Mouse (Mus musculus): ENCODE measurements at regions not wholly inside any gene's neighbourhood (a gene's known extent, or its start where the extent isn't known, plus 50 kb on each side); places are given as distances from the start of the nearest gene placed in this dataset.

DNA sequence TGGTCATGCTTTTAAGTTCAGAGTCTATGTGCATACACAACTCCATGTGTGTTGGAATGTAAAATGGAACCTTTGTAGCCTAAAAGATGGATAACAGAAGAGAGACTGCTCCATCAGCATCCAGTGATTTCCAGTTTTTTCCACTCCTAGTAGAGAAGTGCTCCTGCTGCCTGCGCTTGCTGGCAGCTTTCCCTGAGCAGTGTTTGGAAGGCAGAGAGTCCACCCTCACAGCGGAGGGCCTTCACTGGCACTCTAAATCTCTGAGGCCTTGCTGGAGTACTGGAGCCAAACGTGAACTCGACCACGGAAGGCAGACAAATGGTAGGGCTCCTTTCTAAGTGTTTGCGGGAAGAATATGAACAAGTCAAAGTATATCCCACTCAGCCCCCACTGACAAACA, 108.0 kb upstream of the Ank start:
- Histone ChIP-seq H3K4me1 (ENCODE audit: control insufficient read depth, insufficient read depth, low read length) (no peaks in the 10 kb centered on the region), H3K27ac (ENCODE audit: insufficient read depth, low read length) (no peak overlapping the region), H3K4me3 (ENCODE audit: insufficient read depth, low read length) (no peak overlapping the region)
- TF ChIP-seq CTCF (IDR thresholded peaks at IDR 0.05; ENCODE audit: borderline replicate concordance, insufficient read depth, low read length) (no peak), POLR2A (IDR thresholded peaks at IDR 0.05; ENCODE audit: low read depth, low read length) (no peak)

- Histone ChIP-seq H3K4me1 (ENCODE audit: control insufficient read depth, insufficient read depth, low read length) (no peaks in the 10 kb centered on the region), H3K4me3 (ENCODE audit: insufficient read depth, low read length) (no peak overlapping the region), H3K27ac (ENCODE audit: insufficient read depth, low read length) (no peak overlapping the region)
- TF ChIP-seq POLR2A (IDR thresholded peaks at IDR 0.05; ENCODE audit: low read depth, low read length) (no peak), CTCF (IDR thresholded peaks at IDR 0.05; ENCODE audit: borderline replicate concordance, insufficient read depth, low read length) (no peak)
Measured at GRCm38 (mm10) chr15:27359271-27359670, 107.2 kb upstream of the Ank start.

DNA sequence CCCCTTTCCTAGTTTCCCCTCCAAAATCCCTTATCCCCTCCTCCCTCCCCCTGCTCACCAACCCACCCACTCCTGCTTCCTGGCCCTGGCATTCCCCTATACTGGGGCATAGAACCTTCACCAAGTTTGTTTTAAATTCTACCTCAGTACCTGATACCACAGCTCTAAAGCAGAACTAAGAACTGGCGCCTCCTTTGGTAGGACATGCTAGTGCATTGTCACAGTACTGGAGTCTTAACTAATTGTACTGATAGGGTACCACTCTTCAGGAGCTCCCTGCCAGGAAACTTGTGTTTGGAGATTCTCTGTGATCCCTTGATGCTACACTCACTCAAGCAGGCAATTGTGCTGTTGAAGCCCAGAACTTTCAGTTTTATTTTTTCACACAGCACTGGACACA, 92.0 kb upstream of the Ank start:
- Histone ChIP-seq H3K27ac (ENCODE audit: insufficient read depth, low read length) (no peak overlapping the region), H3K4me3 (ENCODE audit: insufficient read depth, low read length) (no peak overlapping the region), H3K4me1 (ENCODE audit: control insufficient read depth, insufficient read depth, low read length) (no peaks in the 10 kb centered on the region)
- TF ChIP-seq CTCF (IDR thresholded peaks at IDR 0.05; ENCODE audit: borderline replicate concordance, insufficient read depth, low read length) (no peak), POLR2A (IDR thresholded peaks at IDR 0.05; ENCODE audit: low read depth, low read length) (no peak)

DNA sequence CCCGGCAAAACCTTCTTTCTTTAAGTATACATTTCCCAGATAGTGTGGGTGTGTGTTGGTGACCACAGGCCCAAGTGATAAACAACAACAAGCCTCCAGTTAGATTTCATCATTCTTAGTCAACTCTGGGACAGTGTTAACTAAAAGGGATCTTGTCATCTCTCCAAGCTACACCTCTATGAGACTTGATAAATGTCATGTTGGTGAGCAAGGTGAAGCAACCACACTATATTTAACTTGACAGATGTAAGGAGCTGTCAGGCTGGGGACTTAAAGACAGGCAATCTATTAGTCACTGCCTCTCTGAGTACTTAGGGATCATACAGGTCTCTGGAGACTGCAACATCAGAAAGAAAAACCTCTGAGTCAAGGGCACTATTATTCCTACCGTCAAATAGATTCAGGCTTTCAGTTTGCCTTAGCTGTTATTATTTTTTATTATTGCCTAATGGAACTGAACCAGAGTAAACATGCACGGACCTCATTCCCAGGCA, 87.8 kb upstream of the Ank start:
- H3K27ac ChIP-seq (ENCODE audit: insufficient read depth, low read length): no peak overlapping the region
- no peak overlapping the region for H3K4me3 ChIP-seq (ENCODE audit: insufficient read depth, low read length)
- TF ChIP-seq CTCF (IDR thresholded peaks at IDR 0.05; ENCODE audit: borderline replicate concordance, insufficient read depth, low read length): no peak
- no peak for TF ChIP-seq POLR2A (IDR thresholded peaks at IDR 0.05; ENCODE audit: low read depth, low read length)
- peaks cover 7% of the 10 kb centered on the region; the same call in 1 of the 2 replicates for H3K4me1 ChIP-seq (ENCODE audit: control insufficient read depth, insufficient read depth, low read length)

- Histone ChIP-seq H3K4me3 (ENCODE audit: insufficient read depth, low read length) (no peak overlapping the region), H3K4me1 (ENCODE audit: control insufficient read depth, insufficient read depth, low read length) (peaks cover 7% of the 10 kb centered on the region; the same call in 1 of the 2 replicates), H3K27ac (ENCODE audit: insufficient read depth, low read length) (peak overlapping the region; percentile 76)
- TF ChIP-seq CTCF (IDR thresholded peaks at IDR 0.05; ENCODE audit: borderline replicate concordance, insufficient read depth, low read length) (no peak), POLR2A (IDR thresholded peaks at IDR 0.05; ENCODE audit: low read depth, low read length) (no peak)
Measured at GRCm38 (mm10) chr15:27380436-27380945, 86.0 kb upstream of the Ank start.

- Histone ChIP-seq H3K27ac (ENCODE audit: insufficient read depth, low read length) (peak overlapping the region; percentile 76), H3K4me1 (ENCODE audit: control insufficient read depth, insufficient read depth, low read length) (peaks cover 7% of the 10 kb centered on the region; the same call in 1 of the 2 replicates), H3K4me3 (ENCODE audit: insufficient read depth, low read length) (no peak overlapping the region)
- TF ChIP-seq POLR2A (IDR thresholded peaks at IDR 0.05; ENCODE audit: low read depth, low read length) (no peak), CTCF (IDR thresholded peaks at IDR 0.05; ENCODE audit: borderline replicate concordance, insufficient read depth, low read length) (no peak)
Measured at GRCm38 (mm10) chr15:27381565-27381964, 84.9 kb upstream of the Ank start.

GRCm38 (mm10) chr15:27390567-27390966, 75.9 kb upstream of the Ank start:
- TF ChIP-seq CTCF (IDR thresholded peaks at IDR 0.05; ENCODE audit: borderline replicate concordance, insufficient read depth, low read length) (no peak), POLR2A (IDR thresholded peaks at IDR 0.05; ENCODE audit: low read depth, low read length) (no peak)
- H3K4me3 ChIP-seq (ENCODE audit: insufficient read depth, low read length): no peak overlapping the region
- H3K27ac ChIP-seq (ENCODE audit: insufficient read depth, low read length): no peak overlapping the region
- H3K4me1 ChIP-seq (ENCODE audit: control insufficient read depth, insufficient read depth, low read length): no peaks in the 10 kb centered on the region

DNA sequence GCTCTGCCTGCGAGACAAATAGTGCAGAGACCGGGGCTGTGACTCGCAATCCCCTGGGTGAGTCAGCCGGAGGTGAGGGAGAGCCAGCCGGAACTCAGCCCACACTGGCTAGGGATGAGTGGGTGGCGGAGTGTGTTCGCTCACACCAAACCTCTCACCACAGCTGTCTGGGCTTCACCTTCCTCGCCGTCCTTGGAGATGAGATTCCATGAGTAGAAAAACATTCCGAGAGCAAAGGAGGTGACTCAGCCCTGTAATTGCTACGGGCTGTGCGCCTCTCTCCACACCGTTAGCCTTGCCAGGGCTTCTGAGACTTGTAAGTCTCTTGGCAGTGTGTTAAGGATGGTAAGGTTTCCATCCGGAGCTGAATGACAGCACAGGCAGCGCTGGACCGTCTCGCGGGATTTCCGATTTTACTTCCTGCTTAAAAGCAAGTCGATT, 60.7 kb upstream of the Ank start:
- no peak for TF ChIP-seq CTCF (IDR thresholded peaks at IDR 0.05; ENCODE audit: borderline replicate concordance, insufficient read depth, low read length)
- no peak for TF ChIP-seq POLR2A (IDR thresholded peaks at IDR 0.05; ENCODE audit: low read depth, low read length)
- no peak overlapping the region for H3K4me3 ChIP-seq (ENCODE audit: insufficient read depth, low read length)

DNA sequence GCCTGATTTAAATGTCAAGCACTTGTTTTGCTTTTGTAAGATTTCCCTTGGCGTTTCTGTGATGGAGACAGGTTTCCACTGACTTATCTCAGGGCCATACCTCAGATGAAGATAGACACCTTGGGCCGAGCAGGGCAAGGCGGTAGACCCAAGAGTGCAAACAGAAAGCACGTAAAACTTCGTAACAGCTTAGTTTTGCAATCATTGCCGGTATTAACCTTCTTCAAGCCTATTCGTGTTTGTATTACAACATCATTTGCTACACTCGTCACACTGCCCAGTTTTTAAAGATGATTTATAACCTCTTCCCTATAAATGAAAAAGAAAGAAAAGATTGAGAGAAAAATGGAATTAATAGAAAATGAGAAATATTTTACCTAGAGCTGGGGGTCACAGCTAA, 56.6 kb upstream of the Ank start:
- H3K4me1 ChIP-seq (ENCODE audit: control insufficient read depth, insufficient read depth, low read length): peaks cover 13% of the 10 kb centered on the region
- H3K4me3 ChIP-seq (ENCODE audit: insufficient read depth, low read length): no peak overlapping the region
- H3K27ac ChIP-seq (ENCODE audit: insufficient read depth, low read length): no peak overlapping the region
- TF ChIP-seq CTCF (IDR thresholded peaks at IDR 0.05; ENCODE audit: borderline replicate concordance, insufficient read depth, low read length): no peak
- no peak for TF ChIP-seq POLR2A (IDR thresholded peaks at IDR 0.05; ENCODE audit: low read depth, low read length)

More for the DNA sequence above, 60.7 kb upstream of the Ank start:
- 0 out of 2 replicates have a peak, but pooled peaks cover 3% of the 10 kb centered on the region for H3K4me1 ChIP-seq (ENCODE audit: control insufficient read depth, insufficient read depth, low read length)
- peak overlapping the region; percentile 90 for H3K27ac ChIP-seq (ENCODE audit: insufficient read depth, low read length)

DNA sequence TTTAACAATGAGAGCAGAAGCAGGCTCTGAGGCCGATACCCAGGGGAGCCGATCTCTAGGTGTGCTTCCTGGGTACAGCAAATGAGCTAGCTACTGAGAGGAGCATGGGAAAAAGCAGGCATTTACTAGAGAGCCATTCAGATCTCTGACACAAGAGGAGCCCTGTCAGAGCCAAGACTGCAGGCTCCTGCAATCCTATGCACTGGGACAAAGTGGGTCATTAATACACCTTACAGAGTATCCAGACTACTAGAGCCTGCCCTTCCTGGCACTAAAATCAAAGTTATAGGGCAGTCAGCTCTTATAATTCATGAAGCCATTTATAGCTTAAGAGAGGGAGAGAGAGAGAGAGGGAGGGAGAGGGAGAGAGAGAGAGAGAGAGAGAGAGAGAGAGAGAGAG, 54.2 kb upstream of the Ank start:
- Histone ChIP-seq H3K27ac (ENCODE audit: insufficient read depth, low read length) (no peak overlapping the region; the same call in 1 of the 2 replicates), H3K4me3 (ENCODE audit: insufficient read depth, low read length) (no peak overlapping the region), H3K4me1 (ENCODE audit: control insufficient read depth, insufficient read depth, low read length) (peaks cover 14% of the 10 kb centered on the region)
- TF ChIP-seq POLR2A (IDR thresholded peaks at IDR 0.05; ENCODE audit: low read depth, low read length) (no peak), CTCF (IDR thresholded peaks at IDR 0.05; ENCODE audit: borderline replicate concordance, insufficient read depth, low read length) (no peak)

All from embryonic fibroblast, embryonic 13.5 days (primary cell).